Mouse (Mus musculus) lung, adult 2 months (tissue): Measurements from ENCODE around the gene Gstm6. TPM values are rescaled to one million over a fixed set of nuclear protein-coding genes. Genes with fewer than 3 reads are reported as not detected.
A peak's percentile ranks its signal among the peaks of the same experiment; 100 is the strongest.

Experiments used
- DNase-seq: peaks from one replicate; pipeline ENCODE4 v3.0.0; 2022
- H3K4me1 ChIP-seq: fragments of 200-500 bp; 2 replicates; pipeline ENCODE4 v1.6.1; 2011; ENCODE audit warnings: low read length; ENCODE audit not compliant: control insufficient read depth, insufficient read depth
- H3K4me3 ChIP-seq: fragments of 200-500 bp; replicated peaks from 2 replicates; pipeline ENCODE3; 2011; ENCODE audit warnings: low read depth, mild to moderate bottlenecking, control low read depth, low read length; ENCODE audit errors: extremely low read depth
- CTCF ChIP-seq: fragments of 200-500 bp; IDR thresholded peaks from 2 replicates; pipeline ENCODE4 v1.5.1; 2011; ENCODE audit warnings: mild to moderate bottlenecking, low read length, control low read depth; ENCODE audit not compliant: insufficient read depth
- POLR2A ChIP-seq: fragments of 200-500 bp; IDR thresholded peaks from 2 replicates; pipeline ENCODE4 v1.6.1; 2011; ENCODE audit warnings: low read depth, mild to moderate bottlenecking, control low read depth, low read length, borderline replicate concordance; ENCODE audit errors: extremely low read depth
- WGBS: fragments of 180-500 bp; shearing (Covaris S2); methylation state at CpG from one replicate; pipeline ENCODE4 v1.1.7; 2018; 5-methylcytosine and 5-hydroxymethylcytosine counted together
- polyA plus RNA-seq: library from polyadenylated mRNA; depleted of rRNA; stranded (reverse); fragments of >200 nt; gene quantifications from 2 replicates; pipeline ENCODE4 v1.2.3, GENCODE M21; 2012

The Gstm6 gene
- polyA plus RNA-seq, 1 experiment, result 6.9 TPM

- TF ChIP-seq POLR2A, result no peak
- peak; percentile 27; the same call in 1 of the 2 replicates for TF ChIP-seq CTCF
- WGBS, result 56% methylated on average over 4 of the region's 4 CpGs
- Histone ChIP-seq H3K4me3 (no peak overlapping the region), H3K4me1 (no peaks in the 10 kb centered on the region)
- no peak for DNase-seq
These were observed 2.2 kb upstream of the Gstm6 start for GRCm38 (mm10) chr3:107945729-107946128.

- Histone ChIP-seq H3K4me3 (no peak overlapping the region), H3K4me1 (peaks cover 4% of the 10 kb centered on the region; the same call in 1 of the 2 replicates)
- TF ChIP-seq POLR2A (no peak), CTCF (no peak)
These were observed 2.3 kb downstream of the Gstm6 start for GRCm38 (mm10) chr3:107941261-107941660.

GRCm38 (mm10) chr3:107940524-107940923 is 3.0 kb downstream of the Gstm6 start:
- no peak for DNase-seq
- Histone ChIP-seq H3K4me3 (no peak overlapping the region), H3K4me1 (peaks cover 4% of the 10 kb centered on the region; the same call in 1 of the 2 replicates)
- WGBS, result 65% methylated on average over 7 of the region's 7 CpGs
- no peak for TF ChIP-seq CTCF
- no peak for TF ChIP-seq POLR2A

More at GRCm38 (mm10) chr3:107941261-107941660, 2.3 kb downstream of the Gstm6 start:
- DNase-seq, result no peak
- WGBS, result 86% methylated on average over 4 of the region's 4 CpGs

GRCm38 (mm10) chr3:107939830-107940229 is 3.7 kb downstream of the Gstm6 start:
- no peak for DNase-seq
- TF ChIP-seq CTCF (no peak), POLR2A (no peak)
- 56% methylated on average over 4 of the region's 4 CpGs for WGBS
- Histone ChIP-seq H3K4me3 (no peak overlapping the region), H3K4me1 (peaks cover 4% of the 10 kb centered on the region; the same call in 1 of the 2 replicates)

- 12% methylated on average over 3 of the region's 3 CpGs for WGBS
- TF ChIP-seq CTCF (peak; percentile 93), POLR2A (no peak)
- DNase-seq, result peak; percentile 72
- peaks cover 4% of the 10 kb centered on the region; the same call in 1 of the 2 replicates for H3K4me1 ChIP-seq
- H3K4me3 ChIP-seq, result no peak overlapping the region
These were observed 4.1 kb downstream of the Gstm6 start for GRCm38 (mm10) chr3:107939403-107939802.

- Histone ChIP-seq H3K4me1 (peaks cover 6% of the 10 kb centered on the region; the same call in 1 of the 2 replicates), H3K4me3 (no peak overlapping the region)
- WGBS, result 64% methylated on average over 3 of the region's 3 CpGs
These were observed 7.7 kb downstream of the Gstm6 start for GRCm38 (mm10) chr3:107935888-107936287.

GRCm38 (mm10) chr3:107935268-107935667 is 8.3 kb downstream of the Gstm6 start:
- no peak overlapping the region for H3K4me3 ChIP-seq
- H3K4me1 ChIP-seq, result peaks cover 6% of the 10 kb centered on the region; the same call in 1 of the 2 replicates
- TF ChIP-seq CTCF (no peak), POLR2A (no peak)
- WGBS, result 68% methylated on average over 3 of the region's 3 CpGs
- no peak for DNase-seq

More at GRCm38 (mm10) chr3:107935888-107936287, 7.7 kb downstream of the Gstm6 start:
- no peak for DNase-seq
- TF ChIP-seq POLR2A (no peak), CTCF (no peak)

GRCm38 (mm10) chr3:107932128-107932527 is 11.4 kb downstream of the Gstm6 start:
- H3K4me3 ChIP-seq, result no peak overlapping the region
- 55% methylated on average over 6 of the region's 6 CpGs for WGBS
- 0 out of 2 replicates have a peak, but pooled peaks cover 2% of the 10 kb centered on the region for H3K4me1 ChIP-seq
- no peak for DNase-seq
- TF ChIP-seq POLR2A, result no peak
- TF ChIP-seq CTCF, result no peak

GRCm38 (mm10) chr3:107931670-107932069 is 11.9 kb downstream of the Gstm6 start, which contains the start of gene Gstm7:
TSS of gene Gstm7 (minus strand) at chr3:107931817.
- WGBS, result 5% methylated on average over 10 of the region's 10 CpGs
- peak; percentile 93 for DNase-seq
- H3K4me1 ChIP-seq, result 0 out of 2 replicates have a peak, but pooled peaks cover 2% of the 10 kb centered on the region
- H3K4me3 ChIP-seq, result peak within 1 kb of the TSS; percentile 58
- TF ChIP-seq CTCF (no peak), POLR2A (peak; percentile 5; the same call in 1 of the 2 replicates)

GRCm38 (mm10) chr3:107931134-107931533 is 12.4 kb downstream of the Gstm6 start:
- no peak for DNase-seq
- 44% methylated on average over 2 of the region's 2 CpGs for WGBS
- peak overlapping the region; percentile 58 for H3K4me3 ChIP-seq
- 0 out of 2 replicates have a peak, but pooled peaks cover 2% of the 10 kb centered on the region for H3K4me1 ChIP-seq
- no peak for TF ChIP-seq POLR2A
- TF ChIP-seq CTCF, result no peak
